Mouse (Mus musculus): ENCODE measurements around the gene Snta1. TPM values are rescaled to one million over a fixed set of nuclear protein-coding genes. Genes with fewer than 3 reads are reported as not detected.

The Snta1 gene
- polyA plus RNA-seq, 1 experiment from 2014 or later: 12.1 TPM

- no peak overlapping the region for H3K4me3 ChIP-seq (replicated peaks)
- no peak overlapping the region for H3K9ac ChIP-seq (replicated peaks)
- no peak overlapping the region for H3K4me2 ChIP-seq
- no peak overlapping the region for H3K27ac ChIP-seq (replicated peaks)
- H3K4me1 ChIP-seq: no peaks in the 10 kb centered on the region
- WGBS: 94% methylated on average over 3 of the region's 3 CpGs
- no peaks in the 10 kb centered on the region for H3K9me3 ChIP-seq (replicated peaks)
- no peaks in the 10 kb centered on the region for H3K27me3 ChIP-seq (replicated peaks)
- no peak for ATAC-seq (ENCODE audit: low FRiP score)
- peaks cover 45% of the 10 kb centered on the region for H3K36me3 ChIP-seq
Observed at GRCm38 (mm10) chr2:154348152-154348551, 59.7 kb downstream of the Snta1 start.

- no peak overlapping the region for H3K9ac ChIP-seq (replicated peaks)
- no peak overlapping the region for H3K4me3 ChIP-seq (replicated peaks)
- H3K27me3 ChIP-seq (replicated peaks): no peaks in the 10 kb centered on the region
- peaks cover 33% of the 10 kb centered on the region for H3K36me3 ChIP-seq
- H3K9me3 ChIP-seq (replicated peaks): no peaks in the 10 kb centered on the region
- H3K4me2 ChIP-seq: no peak overlapping the region
- 73% methylated on average over 2 of the region's 2 CpGs for WGBS
- H3K27ac ChIP-seq (replicated peaks): no peak overlapping the region
- no peaks in the 10 kb centered on the region for H3K4me1 ChIP-seq
- no peak for ATAC-seq (ENCODE audit: low FRiP score)
Observed at GRCm38 (mm10) chr2:154339356-154339755, 68.5 kb downstream of the Snta1 start.

DNA sequence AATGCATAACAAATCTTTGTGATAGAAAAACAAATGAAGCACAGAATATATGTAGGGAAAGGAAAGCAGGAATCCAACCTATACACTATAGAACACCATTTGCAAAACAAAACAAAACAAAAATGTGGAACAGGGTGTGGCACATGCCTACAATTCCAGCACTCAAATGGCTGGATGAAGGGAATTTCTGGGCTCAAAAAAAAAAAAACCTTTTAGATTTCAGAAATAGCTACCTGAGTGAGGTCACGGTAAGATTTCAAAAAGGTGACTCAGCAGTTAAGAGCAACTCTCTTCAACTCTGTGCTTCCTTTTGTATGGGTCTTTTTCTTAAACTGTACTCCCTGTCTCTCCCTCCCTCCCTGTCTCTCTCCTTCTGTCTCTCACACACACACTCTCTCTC, 69.7 kb downstream of the Snta1 start:
- Histone ChIP-seq H3K9ac (replicated peaks) (no peak overlapping the region), H3K4me2 (no peak overlapping the region), H3K9me3 (replicated peaks) (no peaks in the 10 kb centered on the region), H3K4me3 (replicated peaks) (no peak overlapping the region), H3K27ac (replicated peaks) (no peak overlapping the region), H3K27me3 (replicated peaks) (no peaks in the 10 kb centered on the region), H3K4me1 (no peaks in the 10 kb centered on the region), H3K36me3 (peaks cover 33% of the 10 kb centered on the region)
- WGBS: 95% methylated on average over 1 of the region's 1 CpGs
- no peak for ATAC-seq (ENCODE audit: low FRiP score)

DNA sequence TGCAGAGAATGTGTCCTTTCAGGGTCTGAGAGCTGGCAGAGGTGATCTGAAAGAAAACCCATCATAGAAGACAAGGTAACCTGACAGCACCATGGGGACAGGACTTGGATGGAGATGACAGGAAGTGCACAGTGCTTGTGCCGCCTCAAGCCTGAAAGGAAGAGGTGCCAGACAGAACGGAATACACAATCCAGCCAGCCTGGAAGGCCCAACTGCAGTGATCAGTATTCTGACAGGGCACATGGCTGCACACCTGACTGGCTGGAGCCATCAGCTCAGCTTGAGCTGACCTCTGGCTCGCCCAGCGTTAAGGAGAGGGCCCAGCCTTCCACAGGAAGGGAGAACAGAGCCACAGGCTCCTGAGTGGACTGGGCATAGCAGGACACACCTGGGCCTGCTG, 72.3 kb downstream of the Snta1 start:
- Histone ChIP-seq H3K36me3 (peaks cover 11% of the 10 kb centered on the region), H3K4me2 (no peak overlapping the region), H3K27me3 (replicated peaks) (no peaks in the 10 kb centered on the region), H3K4me3 (replicated peaks) (no peak overlapping the region), H3K27ac (replicated peaks) (no peak overlapping the region), H3K9me3 (replicated peaks) (no peaks in the 10 kb centered on the region), H3K9ac (replicated peaks) (no peak overlapping the region), H3K4me1 (no peaks in the 10 kb centered on the region)
- 92% methylated on average over 4 of the region's 4 CpGs for WGBS
- ATAC-seq (ENCODE audit: low FRiP score): no peak

GRCm38 (mm10) chr2:154326852-154327251, 81.0 kb downstream of the Snta1 start:
- Histone ChIP-seq H3K36me3 (no peaks in the 10 kb centered on the region), H3K9ac (replicated peaks) (no peak overlapping the region)
- WGBS: 90% methylated on average over 3 of the region's 3 CpGs

More at GRCm38 (mm10) chr2:154326852-154327251, 81.0 kb downstream of the Snta1 start:
- no peak overlapping the region for H3K27ac ChIP-seq (replicated peaks)
- H3K4me3 ChIP-seq (replicated peaks): no peak overlapping the region
- no peaks in the 10 kb centered on the region for H3K4me1 ChIP-seq
- H3K27me3 ChIP-seq (replicated peaks): no peaks in the 10 kb centered on the region
- H3K4me2 ChIP-seq: no peak overlapping the region
- H3K9me3 ChIP-seq (replicated peaks): no peaks in the 10 kb centered on the region
- ATAC-seq (ENCODE audit: low FRiP score): no peak

Other genes with a start within 250 kb of the Snta1 start
- gene Bpifa5, start 245.5 kb downstream of the Snta1 start, polyA plus RNA-seq (2015; fragmentation: Nextera tagmentation; extraction: Ambion mirVana): not detected in 2 replicates
- 0.24 TPM in 1 of 2 replicates, not detected in the other for gene Bpifb1, start 217.3 kb downstream of the Snta1 start, polyA plus RNA-seq (2015; fragmentation: Nextera tagmentation; extraction: Ambion mirVana)
- gene Bpifb5, start 184.4 kb downstream of the Snta1 start, polyA plus RNA-seq (2015; fragmentation: Nextera tagmentation; extraction: Ambion mirVana): 0.27 and 0.32 TPM in 2 replicates
- not detected in 2 replicates for gene Bpifb9a, start 150.2 kb downstream of the Snta1 start, polyA plus RNA-seq (2015; fragmentation: Nextera tagmentation; extraction: Ambion mirVana)
- not detected in 2 replicates for gene Bpifb9b, start 100.9 kb downstream of the Snta1 start, polyA plus RNA-seq (2015; fragmentation: Nextera tagmentation; extraction: Ambion mirVana)
- 13.7 and 13.8 TPM in 2 replicates for gene Cdk5rap1, start 35.1 kb downstream of the Snta1 start, polyA plus RNA-seq (2015; fragmentation: Nextera tagmentation; extraction: Ambion mirVana)
- 35.3 and 36.1 TPM in 2 replicates for gene Cbfa2t2, start 28.4 kb upstream of the Snta1 start, polyA plus RNA-seq (2015; fragmentation: Nextera tagmentation; extraction: Ambion mirVana)
- 1.3 and 1.9 TPM in 2 replicates for gene 1700003F12Rik, start 139.0 kb upstream of the Snta1 start, polyA plus RNA-seq (2015; fragmentation: Nextera tagmentation; extraction: Ambion mirVana)
- 0.31 and 0.63 TPM in 2 replicates for gene Actl10, start 143.7 kb upstream of the Snta1 start, polyA plus RNA-seq (2015; fragmentation: Nextera tagmentation; extraction: Ambion mirVana)
- 16.0 and 19.6 TPM in 2 replicates for gene Necab3, start 150.8 kb upstream of the Snta1 start, polyA plus RNA-seq (2015; fragmentation: Nextera tagmentation; extraction: Ambion mirVana)
- 3.4 and 7.4 TPM in 2 replicates for gene E2f1, start 161.8 kb upstream of the Snta1 start, polyA plus RNA-seq (2015; fragmentation: Nextera tagmentation; extraction: Ambion mirVana)
- 18.1 and 22.9 TPM in 2 replicates for gene Pxmp4, start 195.6 kb upstream of the Snta1 start, polyA plus RNA-seq (2015; fragmentation: Nextera tagmentation; extraction: Ambion mirVana)
- 2.1 and 2.3 TPM in 2 replicates for gene Zfp341, start 205.2 kb upstream of the Snta1 start, polyA plus RNA-seq (2015; fragmentation: Nextera tagmentation; extraction: Ambion mirVana)
- 0.35 and 0.55 TPM in 2 replicates for gene 4930519P11Rik, start 205.3 kb upstream of the Snta1 start, polyA plus RNA-seq (2015; fragmentation: Nextera tagmentation; extraction: Ambion mirVana)
- 29.6 and 31.5 TPM in 2 replicates for gene Chmp4b, start 243.6 kb upstream of the Snta1 start, polyA plus RNA-seq (2015; fragmentation: Nextera tagmentation; extraction: Ambion mirVana)

Measured in neural tube, embryonic 15.5 days (tissue).